Mouse (Mus musculus) left cerebral cortex, postnatal 25 days (tissue): ENCODE measurements around the gene Gm6482. TPM values are rescaled to one million over a fixed set of nuclear protein-coding genes. Genes with fewer than 3 reads are reported as not detected.
"Not testable (repeated sequence)": the region's sequence is repeated elsewhere in the genome, so short reads cannot be mapped to it uniquely, and the experiment has no call there.

ENCODE experiments used
- DNase-seq, 2 experiments: peaks; one replicate each; pipeline ENCODE4 v3.0.0; 2022; ENCODE audit warnings: low spot score in 2 of 2, mixed read lengths in 1 of 2
- intact Hi-C: fragments of 180-260 bp; cut with DNase I; formaldehyde crosslinking; loops from one replicate; pipeline ENCODE4 v1.15.1; 2025
- total RNA-seq, 2 experiments: library from RNA; stranded (reverse); gene quantifications; 2 replicates each; pipeline ENCODE4 v1.2.3; 2021

Gm6482 gene
- total RNA-seq, result not detected

- intact Hi-C loops, DNase-seq: not testable (repeated sequence)
Observed at GRCm38 (mm10) chr14:41408181-41408580, at the start of gene Gm6482. TSS of gene Gm6482 (minus strand) at chr14:41408281.

- intact Hi-C loops, DNase-seq: not testable (repeated sequence)
Observed at GRCm38 (mm10) chr14:41453418-41453817, 45.3 kb upstream of the Gm6482 start, which contains the start of gene Gm7954. TSS of gene Gm7954 (minus strand) at chr14:41453518.

- intact Hi-C loops, result not testable (repeated sequence)
- peak in 1 of 2 experiments; percentile 11 for DNase-seq
Observed at GRCm38 (mm10) chr14:41425393-41426075, 17.5 kb upstream of the Gm6482 start.

GRCm38 (mm10) chr14:41424694-41425093, 16.6 kb upstream of the Gm6482 start:
- DNase-seq, intact Hi-C loops: not testable (repeated sequence)

- DNase-seq, intact Hi-C loops: not testable (repeated sequence)
Observed at GRCm38 (mm10) chr14:41386279-41386678, 21.8 kb downstream of the Gm6482 start, which contains the start of gene Gm7945. TSS of gene Gm7945 (minus strand) at chr14:41386379.

Other genes starting within 250 kb of the Gm6482 start
- gene Sftpd, start 223.1 kb downstream of the Gm6482 start, total RNA-seq, result not detected
- gene Gm2832, start 129.5 kb downstream of the Gm6482 start, total RNA-seq, result under 1 TPM; 0.23 to 0.73 TPM
- gene Gm5798, start 59.7 kb downstream of the Gm6482 start, total RNA-seq, result not detected
- gene Gm7945, start 21.9 kb downstream of the Gm6482 start, total RNA-seq, result not detected
- not detected for gene Gm7954, start 45.2 kb upstream of the Gm6482 start, total RNA-seq
- gene Gm3486, start 81.2 kb upstream of the Gm6482 start, total RNA-seq, result not detected
- not detected for gene Gm7970, start 147.3 kb upstream of the Gm6482 start, total RNA-seq
- under 1 TPM; 0.37 to 0.94 TPM for gene 1700049E17Rik2, start 164.9 kb upstream of the Gm6482 start, total RNA-seq
- gene Gm3072, start 216.3 kb upstream of the Gm6482 start, total RNA-seq, result not detected
- gene Gm3676, start 238.2 kb upstream of the Gm6482 start, total RNA-seq, result not detected